Mouse (Mus musculus) testis, adult 2 months (tissue): ENCODE data around the gene Kank1. TPM values are rescaled to one million over a fixed set of nuclear protein-coding genes. Genes with fewer than 3 reads are reported as not detected.

Experiments used
- H3K27ac ChIP-seq: fragments of 200-500 bp; 2 replicates; pipeline ENCODE4 v1.5.1; 2012; ENCODE audit warnings: low read depth, low read length; ENCODE audit not compliant: control insufficient read depth, insufficient read depth
- H3K27me3 ChIP-seq: fragments of 200-500 bp; 2 replicates; pipeline ENCODE4 v1.6.1; 2012; ENCODE audit warnings: mild to moderate bottlenecking, low read length, moderate library complexity; ENCODE audit not compliant: control insufficient read depth, insufficient read depth
- H3K36me3 ChIP-seq: fragments of 200-500 bp; 2 replicates; pipeline ENCODE4 v1.6.1; 2012; ENCODE audit warnings: mild to moderate bottlenecking, low read length; ENCODE audit not compliant: control insufficient read depth, insufficient read depth
- H3K4me1 ChIP-seq: fragments of 200-500 bp; 2 replicates; pipeline ENCODE4 v1.6.1; 2012; ENCODE audit warnings: low read length; ENCODE audit not compliant: control insufficient read depth, insufficient read depth
- H3K4me3 ChIP-seq: fragments of 200-500 bp; 2 replicates; pipeline ENCODE4 v1.5.1; 2012; ENCODE audit warnings: low read depth, mild to moderate bottlenecking, low read length, moderate library complexity, mixed read lengths; ENCODE audit not compliant: control insufficient read depth
- CTCF ChIP-seq: fragments of 200-500 bp; IDR thresholded peaks from 2 replicates; pipeline ENCODE4 v1.5.1; 2012; ENCODE audit warnings: low read depth, mild to moderate bottlenecking, inconsistent platforms, low read length, moderate library complexity; ENCODE audit not compliant: control insufficient read depth, insufficient read depth, insufficient replicate concordance
- POLR2A ChIP-seq: fragments of 200-500 bp; IDR thresholded peaks from 2 replicates; pipeline ENCODE4 v1.6.1; 2012; ENCODE audit warnings: low read depth, mild to moderate bottlenecking, inconsistent platforms, low read length, moderate library complexity; ENCODE audit not compliant: control insufficient read depth
- polyA plus RNA-seq: library from polyadenylated mRNA; depleted of rRNA; stranded (reverse); fragments of >200 nt; gene quantifications from 2 replicates; pipeline ENCODE4 v1.2.3, GENCODE M21; 2012

Kank1 gene
- polyA plus RNA-seq, 1 experiment: 11.0 TPM

DNA sequence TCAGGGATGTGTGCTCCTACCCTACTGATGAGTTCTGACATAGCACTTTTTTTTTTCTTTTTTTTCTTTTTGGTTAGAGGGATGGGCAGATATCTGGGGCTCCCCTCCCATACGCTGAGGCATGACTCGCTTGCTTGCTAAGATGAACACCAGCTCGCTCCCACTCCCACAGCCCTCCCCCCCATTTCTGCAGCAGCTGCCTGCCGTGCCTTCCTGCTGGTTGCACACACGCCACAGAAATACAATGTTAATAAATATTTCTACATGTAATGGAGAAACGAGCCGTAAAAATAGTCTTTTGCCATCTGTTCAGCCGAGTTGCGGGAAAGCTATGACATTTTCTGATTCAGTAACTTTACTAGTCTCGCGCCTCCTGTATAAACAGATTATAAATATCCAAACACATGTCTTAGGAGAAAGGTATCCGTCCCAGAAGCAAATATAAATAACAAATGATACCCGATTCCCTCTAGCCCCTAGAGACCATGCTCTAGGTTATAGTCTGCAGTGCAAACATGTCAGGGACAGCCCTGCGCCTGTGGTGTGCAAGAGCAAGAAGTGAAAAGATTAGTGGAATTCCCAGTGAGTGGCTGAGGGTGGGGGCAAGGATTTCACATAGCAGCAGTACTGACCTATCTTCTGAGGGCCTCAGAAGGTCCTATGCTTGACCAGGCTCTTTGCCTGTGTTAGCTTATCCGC lies 114.6 kb downstream of the Kank1 start:
- no peak overlapping the region for H3K27ac ChIP-seq
- no peaks in the 10 kb centered on the region for H3K4me1 ChIP-seq
- H3K27me3 ChIP-seq: no peaks in the 10 kb centered on the region
- no peaks in the 10 kb centered on the region for H3K36me3 ChIP-seq
- TF ChIP-seq CTCF (no peak), POLR2A (no peak)
- no peak overlapping the region for H3K4me3 ChIP-seq

DNA sequence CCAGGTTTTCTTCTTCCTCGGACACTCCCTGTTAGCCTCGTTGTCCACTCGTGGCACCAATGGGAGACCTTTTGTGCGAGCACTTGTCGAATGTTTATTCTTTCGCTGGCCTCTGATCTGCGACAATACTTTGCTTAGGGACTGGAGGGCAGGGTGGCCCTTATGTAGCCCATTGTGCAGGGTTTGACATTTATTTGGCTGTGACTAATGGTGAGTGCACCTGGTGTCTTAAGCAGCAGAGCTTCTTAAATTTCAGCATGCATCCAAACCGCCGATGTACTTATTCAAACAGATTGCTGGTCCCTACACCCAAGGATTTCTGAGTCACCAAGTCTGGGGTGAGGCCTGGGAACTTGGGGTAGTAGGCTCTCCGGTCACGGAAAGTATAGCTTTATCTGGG lies 120.3 kb downstream of the Kank1 start:
- Histone ChIP-seq H3K4me1 (no peaks in the 10 kb centered on the region), H3K27me3 (no peaks in the 10 kb centered on the region), H3K27ac (no peak overlapping the region), H3K36me3 (no peaks in the 10 kb centered on the region), H3K4me3 (no peak overlapping the region)
- TF ChIP-seq CTCF (no peak), POLR2A (no peak)

DNA sequence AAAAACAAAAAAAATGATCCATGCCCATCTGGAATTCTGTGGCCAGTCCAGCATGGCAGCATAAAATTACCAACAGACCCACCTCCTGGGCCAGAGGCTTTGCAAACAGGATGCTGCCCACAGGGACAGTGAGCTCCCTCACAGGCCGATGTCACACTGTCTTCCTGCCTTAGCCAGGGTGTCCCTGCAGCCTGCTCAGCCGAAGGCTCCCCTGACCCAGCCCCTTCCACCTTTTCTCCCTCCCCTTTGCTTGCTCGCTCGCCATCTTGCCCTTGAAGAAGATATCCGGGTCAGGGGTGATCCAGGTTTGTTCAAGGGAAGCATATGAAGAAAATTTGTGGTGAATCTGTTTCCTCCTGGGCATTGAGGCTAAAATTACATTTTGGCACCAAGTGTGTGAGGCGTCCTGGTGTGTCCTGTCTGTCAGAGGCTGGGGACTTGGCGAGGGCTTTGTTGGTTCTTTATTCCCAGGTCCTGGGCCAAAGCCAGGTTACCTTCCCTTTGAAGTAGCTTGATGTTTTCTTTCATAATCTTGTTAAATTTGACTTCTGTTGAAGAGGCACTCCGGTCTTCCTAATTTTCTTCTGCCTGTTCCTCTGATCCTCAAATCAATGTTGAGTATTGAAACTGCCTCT lies 121.8 kb downstream of the Kank1 start:
- no peak overlapping the region for H3K4me3 ChIP-seq
- no peaks in the 10 kb centered on the region for H3K27me3 ChIP-seq
- H3K27ac ChIP-seq: no peak overlapping the region
- H3K36me3 ChIP-seq: no peaks in the 10 kb centered on the region
- no peaks in the 10 kb centered on the region for H3K4me1 ChIP-seq
- TF ChIP-seq POLR2A: no peak
- TF ChIP-seq CTCF: no peak

DNA sequence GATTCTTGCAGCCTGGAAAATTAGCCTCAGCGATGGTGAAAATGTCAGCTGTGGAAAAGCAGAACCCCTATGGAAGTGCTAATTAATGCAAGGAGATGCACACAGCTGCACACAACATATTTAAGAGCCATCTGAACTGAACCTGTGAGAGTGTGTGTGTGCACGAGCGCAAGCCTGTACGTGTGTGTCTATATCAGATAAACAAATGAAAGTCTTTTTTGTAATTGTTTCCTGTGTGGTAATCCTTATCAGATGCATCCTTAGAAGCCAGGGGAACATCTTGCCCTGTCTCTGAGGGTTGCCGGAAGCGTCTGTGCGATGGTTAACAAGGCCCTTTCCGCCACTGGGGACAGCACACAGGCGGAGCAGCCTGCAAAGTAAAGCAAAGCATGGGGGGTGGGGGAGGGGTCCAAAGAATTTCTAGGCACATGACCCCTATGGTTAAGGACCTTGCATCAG lies 123.8 kb downstream of the Kank1 start:
- Histone ChIP-seq H3K27me3 (no peaks in the 10 kb centered on the region), H3K36me3 (no peaks in the 10 kb centered on the region), H3K4me1 (no peaks in the 10 kb centered on the region), H3K27ac (no peak overlapping the region), H3K4me3 (no peak overlapping the region)
- TF ChIP-seq CTCF: no peak
- TF ChIP-seq POLR2A: no peak

DNA sequence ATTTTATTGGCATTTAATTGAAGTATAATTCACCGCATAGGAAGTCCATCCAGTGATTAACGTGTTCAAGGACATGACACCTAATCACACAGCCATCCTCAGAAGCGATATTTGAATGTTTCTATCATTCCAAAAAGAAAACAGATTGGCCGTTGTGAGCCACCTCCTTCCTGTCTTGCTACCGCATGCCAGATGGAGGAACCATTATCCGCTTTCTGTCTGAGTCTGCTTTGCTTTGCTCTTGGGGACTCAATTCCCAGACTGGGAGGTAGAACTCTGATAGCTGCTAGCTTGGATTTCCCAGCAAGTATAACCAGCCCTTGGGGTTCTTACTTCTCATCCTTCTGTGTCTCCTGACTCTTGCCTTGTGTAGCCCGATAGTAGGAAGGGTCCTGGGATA lies 125.2 kb downstream of the Kank1 start:
- TF ChIP-seq CTCF: no peak
- no peak for TF ChIP-seq POLR2A
- H3K27ac ChIP-seq: no peak overlapping the region
- no peaks in the 10 kb centered on the region for H3K27me3 ChIP-seq
- H3K4me3 ChIP-seq: no peak overlapping the region
- H3K4me1 ChIP-seq: no peaks in the 10 kb centered on the region
- H3K36me3 ChIP-seq: no peaks in the 10 kb centered on the region

DNA sequence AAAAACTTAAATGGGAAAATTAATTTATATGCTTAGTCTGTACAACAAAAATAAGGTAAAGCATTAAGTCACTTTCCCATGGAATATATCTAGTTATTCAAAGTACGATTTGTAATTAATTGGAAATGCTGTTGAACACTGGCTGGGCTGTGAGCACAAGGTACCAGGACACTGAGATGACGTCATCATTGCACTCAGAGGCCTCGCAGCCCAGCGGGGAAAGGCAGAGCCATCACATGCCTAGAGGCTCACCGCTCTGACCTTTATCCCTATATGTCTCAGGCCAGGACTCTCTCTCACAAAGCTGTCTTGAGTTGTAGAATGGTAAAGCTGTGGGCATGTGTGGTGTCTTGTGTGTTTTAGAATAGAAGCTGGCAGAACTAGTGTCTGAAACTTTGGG lies 128.9 kb downstream of the Kank1 start:
- no peaks in the 10 kb centered on the region for H3K27me3 ChIP-seq
- no peak for TF ChIP-seq CTCF
- no peak for TF ChIP-seq POLR2A
- H3K4me3 ChIP-seq: no peak overlapping the region
- no peaks in the 10 kb centered on the region for H3K4me1 ChIP-seq
- H3K27ac ChIP-seq: no peak overlapping the region
- no peaks in the 10 kb centered on the region for H3K36me3 ChIP-seq

DNA sequence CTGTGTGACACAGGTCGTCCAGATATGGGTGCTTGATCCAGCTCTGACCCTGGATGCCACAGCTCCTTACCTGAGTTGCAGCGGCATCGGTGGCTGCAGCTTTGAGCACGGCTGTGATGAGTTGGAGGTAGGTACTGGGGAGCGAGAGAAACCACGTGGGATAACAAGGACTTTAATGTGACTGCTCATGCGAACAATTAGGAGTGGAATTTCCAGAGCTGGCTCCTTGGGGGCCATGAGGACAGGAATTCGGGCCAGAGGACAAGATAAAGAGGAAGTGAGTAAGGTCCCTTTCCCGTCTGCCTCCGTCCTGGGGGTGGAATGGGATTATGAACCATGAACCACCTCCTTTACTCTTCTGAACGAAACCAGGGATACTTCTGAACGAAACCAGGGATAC lies 129.8 kb downstream of the Kank1 start:
- Histone ChIP-seq H3K27me3 (no peaks in the 10 kb centered on the region), H3K27ac (no peak overlapping the region), H3K4me3 (no peak overlapping the region), H3K36me3 (no peaks in the 10 kb centered on the region), H3K4me1 (no peaks in the 10 kb centered on the region)
- TF ChIP-seq CTCF (no peak), POLR2A (no peak)
